Mouse (Mus musculus) limb, embryonic 11.5 days (tissue): ENCODE measurements around the gene Ranbp3. TPM values are rescaled to one million over a fixed set of nuclear protein-coding genes. Genes with fewer than 3 reads are reported as not detected.

Experiments
- ATAC-seq: fragments of 200-750 bp; cut with Nextera tagmentation; 2 replicates; pipeline ENCODE4 v1.8.0; 2017; ENCODE audit warnings: low read depth; ENCODE audit not compliant: insufficient number of reproducible peaks, low FRiP score, low TSS enrichment
- DNase-seq: peaks from one replicate; pipeline ENCODE4 v3.0.0-alpha.2; 2015; ENCODE audit warnings: low spot score
- H3K27ac ChIP-seq: fragments of 300-500 bp; sonication (generic); replicated peaks from 2 replicates; pipeline ENCODE4 v1.5.1; 2014; ENCODE audit warnings: low read depth, mild to moderate bottlenecking, low read length
- H3K27me3 ChIP-seq: fragments of 300-500 bp; sonication (generic); 2 replicates; pipeline ENCODE4 v1.6.1; 2014; ENCODE audit warnings: mild to moderate bottlenecking, low read length, mixed read lengths; ENCODE audit not compliant: control insufficient read depth, insufficient read depth
- H3K36me3 ChIP-seq: fragments of 300-500 bp; sonication (generic); 2 replicates; pipeline ENCODE4 v1.6.1; 2014; ENCODE audit warnings: mild to moderate bottlenecking, low read length, moderate library complexity, mixed read lengths; ENCODE audit not compliant: control insufficient read depth, insufficient read depth
- H3K4me1 ChIP-seq: fragments of 300-500 bp; sonication (generic); 2 replicates; pipeline ENCODE4 v1.6.1; 2014; ENCODE audit warnings: low read length, mixed read lengths; ENCODE audit not compliant: control insufficient read depth, insufficient read depth
- H3K4me2 ChIP-seq: fragments of 300-500 bp; sonication (generic); 2 replicates; pipeline ENCODE4 v1.6.1; 2014; ENCODE audit warnings: low read depth, mild to moderate bottlenecking, moderate library complexity; ENCODE audit not compliant: severe bottlenecking
- H3K4me3 ChIP-seq: fragments of 300-500 bp; sonication (generic); 2 replicates; pipeline ENCODE4 v1.5.1; 2014; ENCODE audit warnings: low read depth, low read length
- H3K9ac ChIP-seq: fragments of 300-500 bp; sonication (generic); 2 replicates; pipeline ENCODE4 v1.6.1; 2014; ENCODE audit warnings: mild to moderate bottlenecking, low read length
- H3K9me3 ChIP-seq: fragments of 300-500 bp; sonication (generic); 2 replicates; pipeline ENCODE4 v1.6.1; 2016; ENCODE audit warnings: low read length; ENCODE audit not compliant: control insufficient read depth
- WGBS: fragments of 180-500 bp; shearing (Covaris S2); extraction: QIAGEN DNeasy Blood & Tissue Kit; methylation state at CpG from one replicate; pipeline ENCODE4 v1.1.7; 2014; 5-methylcytosine and 5-hydroxymethylcytosine counted together
- polyA plus RNA-seq: library from polyadenylated mRNA; unstranded; fragments of >200 nt; fragmentation: Nextera tagmentation; extraction: Ambion mirVana; gene quantifications from 2 replicates; pipeline ENCODE4 v1.2.1, GENCODE M21; 2014

Gene Ranbp3
- polyA plus RNA-seq, 1 experiment from 2014 or later, result 118 TPM

DNA sequence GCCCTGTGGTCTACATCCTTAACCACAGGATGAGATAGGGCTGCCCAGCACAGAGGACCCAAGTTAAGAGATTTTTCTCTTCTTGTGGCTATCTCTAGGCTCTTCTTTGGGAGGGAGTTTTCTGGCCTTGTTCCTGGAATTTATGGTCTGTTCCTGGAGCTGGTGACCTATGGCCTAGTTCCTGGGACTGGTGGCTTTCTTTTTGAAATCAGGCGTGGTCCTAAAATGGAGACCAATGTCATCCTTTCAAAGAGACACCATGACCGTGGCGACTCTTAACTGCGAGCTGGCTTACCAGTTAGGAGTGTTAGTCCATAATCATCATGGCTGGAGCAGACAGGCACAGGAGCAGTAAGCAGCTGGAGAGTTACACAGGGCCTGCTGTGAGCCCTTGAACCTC, 6.7 kb upstream of the Ranbp3 start:
- Histone ChIP-seq H3K36me3 (no peaks in the 10 kb centered on the region), H3K9me3 (no peaks in the 10 kb centered on the region), H3K4me3 (no peak overlapping the region), H3K9ac (no peak overlapping the region), H3K4me2 (no peak overlapping the region), H3K27ac (no peak overlapping the region), H3K27me3 (no peaks in the 10 kb centered on the region), H3K4me1 (peaks cover 7% of the 10 kb centered on the region)
- WGBS, result 92% methylated on average over 4 of the region's 4 CpGs
- ATAC-seq (no peak), DNase-seq (no peak)

DNA sequence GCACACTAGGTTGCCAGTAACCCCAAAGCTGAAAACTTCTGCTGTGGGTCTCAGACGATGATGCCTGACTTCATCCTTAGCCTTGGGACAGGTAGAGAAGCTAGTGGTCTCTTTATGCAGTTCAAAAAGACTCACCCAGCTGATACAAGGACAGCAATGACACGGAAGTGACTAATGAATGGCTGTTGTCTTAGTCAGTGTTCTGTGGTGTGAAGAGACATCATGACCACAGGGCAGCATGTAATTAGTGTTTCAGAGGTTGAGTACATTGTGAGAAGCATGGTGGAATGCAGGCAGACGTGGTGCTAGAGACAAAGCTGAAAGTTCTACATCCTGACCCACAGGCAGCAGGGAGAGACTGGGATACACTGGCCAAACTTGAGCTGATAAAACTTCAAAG, 5.5 kb upstream of the Ranbp3 start:
- H3K4me1 ChIP-seq, result peaks cover 7% of the 10 kb centered on the region
- H3K27ac ChIP-seq, result no peak overlapping the region
- H3K9ac ChIP-seq, result no peak overlapping the region
- DNase-seq (no peak), ATAC-seq (no peak)
- H3K36me3 ChIP-seq, result no peaks in the 10 kb centered on the region
- H3K9me3 ChIP-seq, result no peaks in the 10 kb centered on the region
- H3K4me3 ChIP-seq, result no peak overlapping the region
- 75% methylated on average over 3 of the region's 3 CpGs for WGBS
- no peak overlapping the region for H3K4me2 ChIP-seq
- no peaks in the 10 kb centered on the region for H3K27me3 ChIP-seq

- no peaks in the 10 kb centered on the region for H3K9me3 ChIP-seq
- H3K27me3 ChIP-seq, result no peaks in the 10 kb centered on the region
- peak overlapping the region; percentile 77 for H3K4me2 ChIP-seq
- H3K9ac ChIP-seq, result peak overlapping the region; percentile 66
- no peaks in the 10 kb centered on the region for H3K36me3 ChIP-seq
- DNase-seq, result peak; percentile 95
- peak overlapping the region; percentile 35 for H3K4me3 ChIP-seq
- no peak overlapping the region for H3K27ac ChIP-seq
- ATAC-seq, result 0 out of 2 replicates have a peak, but pooled peaks have one; percentile 8
- WGBS, result 7% methylated on average over 31 of the region's 31 CpGs
- peaks cover 7% of the 10 kb centered on the region for H3K4me1 ChIP-seq
Observed at GRCm38 (mm10) chr17:56668384-56669144, 4.5 kb upstream of the Ranbp3 start.

- WGBS, result 86% methylated on average over 8 of the region's 8 CpGs
- Histone ChIP-seq H3K36me3 (no peaks in the 10 kb centered on the region), H3K4me1 (peaks cover 6% of the 10 kb centered on the region; the same call in 1 of the 2 replicates), H3K27me3 (no peaks in the 10 kb centered on the region), H3K9me3 (no peaks in the 10 kb centered on the region), H3K9ac (no peak overlapping the region), H3K4me3 (no peak overlapping the region), H3K4me2 (no peak overlapping the region), H3K27ac (no peak overlapping the region)
- ATAC-seq, result no peak
- no peak for DNase-seq
Observed at GRCm38 (mm10) chr17:56669766-56670165, 3.3 kb upstream of the Ranbp3 start.

- no peaks in the 10 kb centered on the region for H3K9me3 ChIP-seq
- peak overlapping the region; percentile 66 for H3K4me2 ChIP-seq
- peaks cover 11% of the 10 kb centered on the region for H3K4me1 ChIP-seq
- no peaks in the 10 kb centered on the region for H3K27me3 ChIP-seq
- peak overlapping the region; percentile 91 for H3K9ac ChIP-seq
- 1% methylated on average over 36 of the region's 37 CpGs for WGBS
- H3K36me3 ChIP-seq, result peaks cover 13% of the 10 kb centered on the region
- DNase-seq, result peak; percentile 40
- H3K4me3 ChIP-seq, result peak overlapping the region; percentile 88
- ATAC-seq, result peak; percentile 23; the same call in 1 of the 2 replicates
- H3K27ac ChIP-seq, result peak overlapping the region; percentile 79
Observed at GRCm38 (mm10) chr17:56673647-56674416, 738 bp downstream of the Ranbp3 start.

DNA sequence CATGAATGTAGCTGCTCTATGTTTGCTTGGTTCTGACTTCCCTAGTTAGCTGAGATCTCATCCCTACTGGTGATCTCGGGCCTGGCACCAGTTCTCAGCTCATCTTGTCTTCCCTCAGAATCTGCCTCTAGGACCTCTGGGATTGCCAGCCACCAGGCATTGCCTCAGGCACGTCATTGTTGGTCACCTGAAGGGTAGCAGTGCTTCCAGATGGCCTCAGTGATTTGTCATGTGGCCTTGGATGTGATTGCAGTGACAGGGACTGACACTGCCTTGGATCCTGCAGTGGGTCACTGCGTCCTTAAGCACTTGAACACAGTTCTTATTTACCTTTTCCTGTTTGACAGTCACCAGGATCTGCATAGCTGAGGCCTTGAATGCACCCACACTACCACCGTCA, 8.7 kb downstream of the Ranbp3 start:
- H3K9ac ChIP-seq, result no peak overlapping the region
- no peaks in the 10 kb centered on the region for H3K9me3 ChIP-seq
- H3K4me2 ChIP-seq, result no peak overlapping the region
- H3K27ac ChIP-seq, result no peak overlapping the region
- no peak for ATAC-seq
- no peak for DNase-seq
- H3K27me3 ChIP-seq, result no peaks in the 10 kb centered on the region
- no peaks in the 10 kb centered on the region for H3K4me1 ChIP-seq
- H3K4me3 ChIP-seq, result no peak overlapping the region
- WGBS, result 80% methylated on average over 4 of the region's 4 CpGs
- H3K36me3 ChIP-seq, result peaks cover 21% of the 10 kb centered on the region

DNA sequence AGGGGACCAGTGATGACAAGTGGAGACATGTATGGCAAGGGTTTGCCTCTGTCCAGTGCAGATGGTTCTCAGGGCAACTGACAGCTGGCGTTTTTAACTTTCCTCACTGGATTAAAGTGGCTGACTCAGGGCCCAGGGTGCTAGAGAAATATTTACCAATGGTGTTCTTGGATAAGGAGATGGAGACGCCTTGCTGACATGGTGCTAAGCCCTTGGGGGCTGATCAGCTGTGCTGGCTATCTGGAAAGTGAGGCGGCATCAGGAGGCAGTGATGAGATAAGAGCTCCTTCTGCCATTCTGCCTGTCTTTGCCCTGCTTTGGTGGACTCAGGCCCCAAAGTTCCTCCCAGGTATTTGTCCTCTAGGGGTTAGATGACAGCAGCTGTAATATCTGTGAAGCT, 9.8 kb downstream of the Ranbp3 start:
- H3K4me2 ChIP-seq, result no peak overlapping the region
- no peak for ATAC-seq
- no peaks in the 10 kb centered on the region for H3K27me3 ChIP-seq
- DNase-seq, result no peak
- no peaks in the 10 kb centered on the region for H3K9me3 ChIP-seq
- H3K27ac ChIP-seq, result no peak overlapping the region
- no peak overlapping the region for H3K9ac ChIP-seq
- no peaks in the 10 kb centered on the region for H3K4me1 ChIP-seq
- H3K4me3 ChIP-seq, result no peak overlapping the region
- 79% methylated on average over 3 of the region's 3 CpGs for WGBS
- peaks cover 22% of the 10 kb centered on the region; the same call in 1 of the 2 replicates for H3K36me3 ChIP-seq

- no peak overlapping the region for H3K9ac ChIP-seq
- no peak for ATAC-seq
- WGBS, result 87% methylated on average over 5 of the region's 5 CpGs
- H3K27me3 ChIP-seq, result no peaks in the 10 kb centered on the region
- H3K36me3 ChIP-seq, result peaks cover 26% of the 10 kb centered on the region; the same call in 1 of the 2 replicates
- H3K27ac ChIP-seq, result no peak overlapping the region
- no peak overlapping the region for H3K4me2 ChIP-seq
- no peaks in the 10 kb centered on the region for H3K4me1 ChIP-seq
- no peak overlapping the region for H3K4me3 ChIP-seq
- no peaks in the 10 kb centered on the region for H3K9me3 ChIP-seq
- no peak for DNase-seq
Observed at GRCm38 (mm10) chr17:56683546-56684140, 10.5 kb downstream of the Ranbp3 start.
